Mouse (Mus musculus) megakaryocyte, embryonic 14.5 days (primary cell): ENCODE results near the gene Oxld1.

Experiments used
- FLI1 ChIP-seq: IDR thresholded peaks from 2 replicates; pipeline ENCODE4 v1.6.1; 2012; ENCODE audit warnings: low read length, inconsistent platforms, mixed read lengths
- GATA1 ChIP-seq: IDR thresholded peaks from 3 replicates; pipeline ENCODE4 v1.6.1; 2012; ENCODE audit warnings: mixed read lengths, low read length, inconsistent platforms, borderline replicate concordance

DNA sequence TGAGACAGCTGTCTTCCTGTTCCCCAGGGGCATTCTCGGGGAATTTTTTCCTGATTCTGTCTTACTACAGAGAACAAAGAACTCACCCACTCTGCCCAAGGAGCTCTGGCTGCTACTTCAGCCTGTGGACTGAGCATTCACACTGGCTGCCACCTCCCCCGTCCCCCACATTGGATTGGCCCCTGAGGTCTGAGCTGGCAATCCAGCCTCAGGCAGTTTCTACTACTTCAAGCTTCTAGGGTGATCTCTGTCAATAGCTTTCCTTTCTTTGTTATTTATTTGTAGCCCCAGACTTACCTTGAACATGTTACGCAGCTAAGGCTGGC, 35.0 kb upstream of the Oxld1 start:
- TF ChIP-seq GATA1, result no peak
- no peak for TF ChIP-seq FLI1
